Mouse (Mus musculus): ENCODE results near the gene Acot5.

- no peak for TF ChIP-seq CTCF (IDR thresholded peaks at IDR 0.05; ENCODE audit: insufficient read depth, low read depth, low read length)
- TF ChIP-seq POLR2A (IDR thresholded peaks at IDR 0.05; ENCODE audit: insufficient read depth, low read depth, low read length): no peak
Observed at GRCm38 (mm10) chr12:84109924-84110323, 40.8 kb downstream of the Acot5 start.
